Mouse (Mus musculus) forebrain, embryonic 12.5 days (tissue): Measurements from ENCODE around the gene Mlxip. TPM values are rescaled to one million over a fixed set of nuclear protein-coding genes. Genes with fewer than 3 reads are reported as not detected.

Experiments used
- ATAC-seq: fragments of 200-750 bp; cut with Nextera tagmentation; 2 replicates; pipeline ENCODE4 v1.8.0; 2017; ENCODE audit warnings: moderate TSS enrichment; ENCODE audit not compliant: low FRiP score
- H3K27ac ChIP-seq: fragments of 300-500 bp; sonication (generic); 2 replicates; pipeline ENCODE4 v1.5.1; 2016; ENCODE audit warnings: mild to moderate bottlenecking
- H3K27me3 ChIP-seq: fragments of 300-500 bp; sonication (generic); 2 replicates; pipeline ENCODE4 v1.6.1; 2016; ENCODE audit warnings: mild to moderate bottlenecking
- H3K36me3 ChIP-seq: fragments of 300-500 bp; sonication (generic); replicated peaks from 2 replicates; pipeline ENCODE4 v1.6.1; 2016; ENCODE audit warnings: mild to moderate bottlenecking
- H3K4me1 ChIP-seq: fragments of 300-500 bp; sonication (generic); 2 replicates; pipeline ENCODE4 v1.6.1; 2016
- H3K4me2 ChIP-seq: fragments of 300-500 bp; sonication (generic); 2 replicates; pipeline ENCODE4 v1.6.1; 2016; ENCODE audit warnings: mild to moderate bottlenecking, moderate library complexity
- H3K4me3 ChIP-seq: fragments of 300-500 bp; sonication (generic); replicated peaks from 2 replicates; pipeline ENCODE4 v1.5.1; 2016; ENCODE audit warnings: mild to moderate bottlenecking
- H3K9ac ChIP-seq: fragments of 300-500 bp; sonication (generic); 2 replicates; pipeline ENCODE4 v1.6.1; 2016; ENCODE audit warnings: mild to moderate bottlenecking
- H3K9me3 ChIP-seq: fragments of 300-500 bp; sonication (generic); 2 replicates; pipeline ENCODE4 v1.6.1; 2016
- WGBS: fragments of 180-500 bp; shearing (Covaris S2); methylation state at CpG from one replicate; pipeline ENCODE4 v1.1.7; 2016; 5-methylcytosine and 5-hydroxymethylcytosine counted together
- polyA plus RNA-seq: library from polyadenylated mRNA; unstranded; fragments of >200 nt; fragmentation: Nextera tagmentation; extraction: Ambion mirVana; gene quantifications from 2 replicates; pipeline ENCODE4 v1.2.1, GENCODE M21; 2016

Gene Mlxip
- polyA plus RNA-seq, 1 experiment from 2014 or later, result 19.0 TPM

- no peak overlapping the region for H3K9ac ChIP-seq
- no peaks in the 10 kb centered on the region for H3K9me3 ChIP-seq
- H3K27ac ChIP-seq, result no peak overlapping the region
- H3K4me3 ChIP-seq, result no peak overlapping the region
- H3K27me3 ChIP-seq, result no peaks in the 10 kb centered on the region
- H3K4me1 ChIP-seq, result peaks cover 19% of the 10 kb centered on the region
- ATAC-seq, result no peak
- 89% methylated on average over 2 of the region's 2 CpGs for WGBS
- peaks cover 10% of the 10 kb centered on the region for H3K36me3 ChIP-seq
- H3K4me2 ChIP-seq, result no peak overlapping the region
Observed at GRCm38 (mm10) chr5:123413866-123414363, 19.3 kb downstream of the Mlxip start.

GRCm38 (mm10) chr5:123416149-123416548, 21.6 kb downstream of the Mlxip start:
- no peaks in the 10 kb centered on the region for H3K27me3 ChIP-seq
- no peaks in the 10 kb centered on the region for H3K9me3 ChIP-seq
- no peak overlapping the region for H3K9ac ChIP-seq
- no peak for ATAC-seq
- no peak overlapping the region for H3K27ac ChIP-seq
- no peaks in the 10 kb centered on the region for H3K36me3 ChIP-seq
- H3K4me3 ChIP-seq, result no peak overlapping the region
- WGBS, result 91% methylated on average over 3 of the region's 3 CpGs
- H3K4me1 ChIP-seq, result peaks cover 26% of the 10 kb centered on the region
- H3K4me2 ChIP-seq, result no peak overlapping the region

GRCm38 (mm10) chr5:123416566-123417518, 22.2 kb downstream of the Mlxip start:
- WGBS, result 71% methylated on average over 8 of the region's 8 CpGs

DNA sequence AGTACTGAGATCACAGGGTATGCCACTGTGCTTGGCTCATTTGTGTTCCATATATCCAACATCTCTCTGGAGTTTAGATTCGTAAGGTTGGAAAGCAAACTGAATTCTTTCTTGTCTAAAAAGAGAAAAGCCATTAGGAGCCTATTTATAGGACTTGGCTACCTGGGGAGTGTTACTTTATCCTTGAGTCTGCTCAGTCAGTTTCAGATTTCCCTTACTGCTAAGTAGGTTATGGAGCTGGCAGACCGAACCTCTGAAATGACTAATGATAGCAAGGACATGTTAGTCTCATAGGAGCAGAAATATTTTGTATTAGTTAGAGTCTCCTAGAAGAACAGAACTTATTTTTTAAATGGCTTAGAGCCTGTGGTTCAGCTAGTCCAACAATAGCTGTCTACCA, 29.3 kb downstream of the Mlxip start:
- H3K4me1 ChIP-seq, result peaks cover 7% of the 10 kb centered on the region
- no peak for ATAC-seq
- H3K27ac ChIP-seq, result no peak overlapping the region
- no peak overlapping the region for H3K4me2 ChIP-seq
- 75% methylated on average over 2 of the region's 2 CpGs for WGBS
- H3K36me3 ChIP-seq, result no peaks in the 10 kb centered on the region; the same call in 1 of the 2 replicates
- peaks cover 4% of the 10 kb centered on the region; the same call in 1 of the 2 replicates for H3K9me3 ChIP-seq
- H3K27me3 ChIP-seq, result no peaks in the 10 kb centered on the region
- H3K4me3 ChIP-seq, result no peak overlapping the region
- H3K9ac ChIP-seq, result no peak overlapping the region

More at GRCm38 (mm10) chr5:123416566-123417518, 22.2 kb downstream of the Mlxip start:
- Histone ChIP-seq H3K4me3 (no peak overlapping the region), H3K9me3 (no peaks in the 10 kb centered on the region), H3K9ac (no peak overlapping the region), H3K36me3 (no peaks in the 10 kb centered on the region), H3K27me3 (no peaks in the 10 kb centered on the region), H3K27ac (no peak overlapping the region), H3K4me2 (no peak overlapping the region), H3K4me1 (peaks cover 26% of the 10 kb centered on the region)
- ATAC-seq, result no peak

DNA sequence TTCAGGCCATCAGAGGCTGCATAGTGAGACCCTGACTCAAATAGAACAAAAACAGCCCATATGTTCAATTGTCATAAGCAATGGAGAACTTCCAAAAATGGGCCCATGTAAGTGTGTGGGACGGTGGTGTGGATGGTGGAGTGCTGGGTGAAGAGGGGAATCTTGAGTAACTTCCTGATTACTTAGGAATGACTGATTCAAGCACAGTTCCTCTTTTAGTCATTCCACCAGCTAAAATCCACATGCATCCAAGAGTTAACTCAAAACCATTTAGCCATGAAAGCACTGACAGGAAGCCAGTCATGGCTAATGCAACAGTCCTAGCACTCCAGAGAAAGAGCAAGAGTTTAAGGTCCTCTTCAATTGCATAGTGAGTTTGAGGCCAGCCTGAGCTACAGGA, 33.0 kb downstream of the Mlxip start:
- no peak for ATAC-seq
- 97% methylated on average over 1 of the region's 1 CpGs for WGBS

GRCm38 (mm10) chr5:123431524-123432304, 37.1 kb downstream of the Mlxip start:
- WGBS, result 85% methylated on average over 13 of the region's 13 CpGs

More for the DNA sequence above, 33.0 kb downstream of the Mlxip start:
- Histone ChIP-seq H3K36me3 (no peaks in the 10 kb centered on the region; the same call in 1 of the 2 replicates), H3K27me3 (no peaks in the 10 kb centered on the region), H3K27ac (no peak overlapping the region), H3K9me3 (peaks cover 4% of the 10 kb centered on the region; the same call in 1 of the 2 replicates), H3K4me2 (no peak overlapping the region), H3K4me1 (peaks cover 8% of the 10 kb centered on the region), H3K9ac (no peak overlapping the region), H3K4me3 (no peak overlapping the region)

GRCm38 (mm10) chr5:123432305-123432874, 37.8 kb downstream of the Mlxip start:
- no peak overlapping the region for H3K27ac ChIP-seq
- H3K36me3 ChIP-seq, result no peaks in the 10 kb centered on the region
- H3K9ac ChIP-seq, result no peak overlapping the region
- H3K4me1 ChIP-seq, result peaks cover 16% of the 10 kb centered on the region
- no peak overlapping the region for H3K4me3 ChIP-seq
- no peaks in the 10 kb centered on the region for H3K9me3 ChIP-seq
- no peak overlapping the region for H3K4me2 ChIP-seq
- H3K27me3 ChIP-seq, result no peaks in the 10 kb centered on the region
- no peak for ATAC-seq
- WGBS, result 80% methylated on average over 3 of the region's 3 CpGs

More at GRCm38 (mm10) chr5:123431524-123432304, 37.1 kb downstream of the Mlxip start:
- Histone ChIP-seq H3K27me3 (no peaks in the 10 kb centered on the region), H3K9me3 (no peaks in the 10 kb centered on the region), H3K4me1 (peaks cover 16% of the 10 kb centered on the region), H3K27ac (no peak overlapping the region), H3K36me3 (no peaks in the 10 kb centered on the region; the same call in 1 of the 2 replicates), H3K4me3 (no peak overlapping the region), H3K4me2 (no peak overlapping the region), H3K9ac (no peak overlapping the region)
- no peak for ATAC-seq

DNA sequence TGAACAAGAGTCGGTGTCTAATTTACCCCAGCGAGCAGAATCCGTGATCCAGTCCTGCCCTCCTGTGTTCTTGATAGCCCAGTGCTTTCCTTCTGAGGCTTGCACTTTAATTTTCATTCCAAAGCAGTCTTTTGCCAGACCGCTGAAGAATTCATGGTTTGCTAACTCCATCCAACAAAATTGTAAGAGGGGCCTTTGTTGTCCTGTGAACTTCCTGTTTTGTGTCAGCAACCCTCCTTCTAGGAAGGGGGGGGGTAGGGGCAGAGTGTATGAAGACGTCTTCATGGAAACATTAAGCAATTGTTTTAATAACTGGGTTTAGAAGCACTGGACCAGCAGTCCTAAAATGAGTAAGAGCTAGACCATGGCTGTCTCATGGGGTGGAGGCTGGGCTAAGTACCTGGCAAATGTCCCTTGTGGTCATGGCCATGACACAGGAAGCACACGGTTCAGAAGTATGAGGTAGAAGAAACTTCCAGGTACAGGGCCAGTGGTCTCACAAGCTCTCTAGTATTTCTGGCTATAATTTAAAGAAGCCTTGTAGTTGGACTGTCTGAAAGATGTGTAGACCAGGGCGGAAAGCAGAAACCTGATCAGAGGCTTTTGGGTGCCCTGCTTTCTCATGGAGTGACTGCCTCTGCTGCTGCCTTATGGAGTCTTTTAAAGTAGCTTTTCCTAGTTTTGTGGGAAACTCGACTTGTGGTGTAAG, 41.6 kb downstream of the Mlxip start:
- H3K9me3 ChIP-seq, result no peaks in the 10 kb centered on the region
- 67% methylated on average over 8 of the region's 8 CpGs for WGBS
- H3K4me3 ChIP-seq, result no peak overlapping the region
- no peak overlapping the region for H3K4me2 ChIP-seq
- no peaks in the 10 kb centered on the region for H3K27me3 ChIP-seq
- H3K36me3 ChIP-seq, result 0 out of 2 replicates have a peak, but pooled peaks cover 8% of the 10 kb centered on the region
- no peak overlapping the region for H3K9ac ChIP-seq
- peaks cover 16% of the 10 kb centered on the region for H3K4me1 ChIP-seq
- no peak for ATAC-seq
- H3K27ac ChIP-seq, result no peak overlapping the region

GRCm38 (mm10) chr5:123436780-123437175, 42.2 kb downstream of the Mlxip start:
- 37% methylated on average over 4 of the region's 4 CpGs for WGBS
- Histone ChIP-seq H3K36me3 (0 out of 2 replicates have a peak, but pooled peaks cover 8% of the 10 kb centered on the region), H3K9me3 (no peaks in the 10 kb centered on the region), H3K4me2 (no peak overlapping the region), H3K9ac (no peak overlapping the region), H3K27me3 (no peaks in the 10 kb centered on the region), H3K4me1 (peaks cover 16% of the 10 kb centered on the region), H3K4me3 (no peak overlapping the region), H3K27ac (no peak overlapping the region)
- no peak for ATAC-seq

- Histone ChIP-seq H3K4me2 (no peak overlapping the region), H3K27me3 (no peaks in the 10 kb centered on the region), H3K4me1 (peaks cover 7% of the 10 kb centered on the region), H3K4me3 (no peak overlapping the region), H3K36me3 (peaks cover 19% of the 10 kb centered on the region), H3K9ac (no peak overlapping the region), H3K9me3 (no peaks in the 10 kb centered on the region), H3K27ac (no peak overlapping the region)
- 87% methylated on average over 3 of the region's 3 CpGs for WGBS
- ATAC-seq, result no peak
Observed at GRCm38 (mm10) chr5:123438381-123438780, 43.8 kb downstream of the Mlxip start.

DNA sequence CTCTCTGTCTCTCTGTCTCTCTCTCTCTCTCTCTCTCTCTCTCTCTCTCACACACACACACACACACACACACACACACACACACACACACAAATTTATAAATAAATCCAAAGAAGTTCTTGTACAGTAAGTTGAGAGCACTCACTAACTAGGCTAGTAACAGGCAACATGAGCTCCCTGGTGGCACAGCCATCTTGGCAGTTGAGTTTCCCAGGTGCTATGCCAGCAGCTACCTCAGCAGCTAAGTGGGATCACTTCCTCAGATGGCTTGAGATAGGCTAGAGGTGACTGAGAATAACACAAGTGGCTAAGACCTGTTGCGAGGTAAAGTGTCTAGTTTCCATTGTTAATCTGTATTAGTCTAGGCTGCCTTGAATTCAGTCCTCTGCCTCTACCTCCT, 44.7 kb downstream of the Mlxip start:
- WGBS, result 91% methylated on average over 1 of the region's 1 CpGs
- Histone ChIP-seq H3K27ac (no peak overlapping the region), H3K9me3 (no peaks in the 10 kb centered on the region), H3K4me2 (no peak overlapping the region), H3K9ac (no peak overlapping the region), H3K36me3 (peaks cover 27% of the 10 kb centered on the region), H3K27me3 (no peaks in the 10 kb centered on the region), H3K4me3 (no peak overlapping the region), H3K4me1 (peaks cover 7% of the 10 kb centered on the region)
- no peak for ATAC-seq
